Mouse (Mus musculus) lung, postnatal 25 days (tissue): ENCODE results near the gene Ufd1.
"Not testable (repeated sequence)": the region's sequence is repeated elsewhere in the genome, so short reads cannot be mapped to it uniquely, and the experiment has no call there.

ENCODE experiments used
- DNase-seq: peaks from one replicate; pipeline ENCODE4 v3.0.0; 2022; ENCODE audit warnings: low spot score

The Ufd1 gene

DNA sequence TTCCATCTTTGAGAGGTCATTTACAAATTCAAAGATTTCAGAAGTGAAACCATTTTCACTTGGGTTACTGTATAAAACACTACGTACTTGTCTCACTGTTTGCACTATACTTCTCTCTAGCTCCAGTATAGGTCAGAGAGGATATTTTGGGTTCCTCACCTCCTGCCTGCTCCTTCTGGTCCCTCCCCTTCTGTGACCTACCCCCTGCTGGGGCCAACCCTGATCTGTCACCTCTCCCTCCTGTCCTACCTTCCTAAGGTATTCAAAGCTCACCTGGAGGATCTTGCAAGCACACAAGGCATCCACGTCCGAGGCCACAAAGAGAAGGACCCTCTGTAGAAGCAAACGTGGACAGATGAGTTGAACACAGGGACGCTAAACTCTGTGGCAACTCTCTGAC, 547 bp upstream of the Ufd1 start:
- no peak for DNase-seq

DNA sequence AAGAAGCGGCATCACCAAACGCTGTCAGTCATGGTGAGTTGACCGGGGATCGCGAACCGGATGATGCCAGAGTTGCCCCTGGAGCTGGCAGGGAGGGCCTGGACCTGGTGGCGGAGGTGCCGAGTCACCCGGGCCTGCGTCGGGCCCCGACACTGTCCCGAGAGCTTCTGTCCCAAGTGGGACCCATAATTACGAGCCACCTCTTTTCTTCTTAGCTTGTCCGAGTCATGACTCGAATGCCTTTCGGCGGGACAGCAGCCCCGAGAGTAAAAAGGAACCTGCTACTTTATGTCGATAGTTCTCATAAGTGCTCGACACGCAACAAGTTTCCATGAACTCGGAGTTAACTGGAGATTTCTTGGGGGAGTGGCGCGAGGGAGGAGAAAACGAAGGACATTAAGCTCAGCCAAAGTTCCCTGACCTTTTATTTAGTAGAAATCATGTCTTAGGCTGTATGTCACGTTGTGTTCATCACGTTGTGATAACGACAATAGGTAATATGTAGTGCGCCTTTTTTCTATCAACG, 869 bp downstream of the Ufd1 start:
- DNase-seq: no peak

DNA sequence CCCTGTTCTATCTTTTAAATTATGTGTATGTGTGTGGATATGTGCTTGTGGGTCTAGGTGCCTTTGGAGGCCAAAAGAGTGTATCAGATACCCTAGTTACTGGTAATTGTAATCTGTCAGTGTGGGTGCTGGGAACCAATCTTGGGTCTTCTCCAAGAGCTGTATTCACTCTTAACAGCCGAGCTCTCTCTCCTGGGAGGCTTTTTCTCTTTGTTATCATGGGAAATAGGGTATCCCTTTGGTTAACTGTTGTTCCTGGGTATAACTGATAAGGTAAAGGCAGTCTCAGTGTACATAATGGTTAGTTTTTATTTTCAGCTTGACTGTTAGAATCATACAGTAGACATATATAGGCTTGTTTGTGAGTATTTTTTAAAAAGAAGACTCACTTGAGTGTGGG, 10.8 kb downstream of the Ufd1 start:
- DNase-seq: no peak

DNA sequence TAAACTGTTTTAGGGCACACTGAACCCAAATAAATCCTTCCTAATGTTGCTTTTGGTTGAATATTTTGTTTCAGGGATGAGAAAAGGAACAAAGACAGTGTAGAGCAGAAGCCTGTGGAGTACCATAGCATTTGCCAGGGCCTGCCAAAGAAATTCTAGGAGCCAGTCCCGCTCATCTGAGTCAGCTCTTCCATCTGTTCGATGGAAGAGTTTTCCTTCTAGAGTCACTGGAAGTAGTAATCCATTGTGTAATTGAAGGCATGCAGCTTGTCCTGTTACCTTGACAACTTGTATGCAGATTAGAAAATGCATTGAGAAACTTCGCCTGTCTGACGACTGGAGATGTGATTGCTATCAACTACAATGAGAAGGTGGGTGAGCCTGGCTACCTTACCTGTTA, 11.3 kb downstream of the Ufd1 start:
- no peak for DNase-seq

DNA sequence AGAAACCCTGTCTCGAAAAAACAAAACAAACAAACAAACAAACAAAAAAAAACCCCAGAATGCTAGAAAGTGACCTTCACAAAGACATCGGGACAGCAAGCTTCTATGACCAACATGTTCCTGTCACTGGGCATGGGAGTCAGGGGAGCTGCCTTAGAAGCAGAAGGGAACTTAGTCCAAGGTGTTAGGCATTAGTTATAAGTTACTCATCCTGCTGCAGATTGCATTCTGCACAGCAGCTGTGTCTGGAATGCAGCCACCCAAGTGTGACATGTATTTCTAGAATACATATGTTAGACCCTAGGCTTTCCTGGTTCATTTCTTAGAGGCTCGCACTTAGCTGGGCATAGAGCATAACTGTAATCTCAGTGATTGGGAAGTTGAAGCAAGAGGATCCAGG, 17.1 kb downstream of the Ufd1 start:
- no peak for DNase-seq

DNA sequence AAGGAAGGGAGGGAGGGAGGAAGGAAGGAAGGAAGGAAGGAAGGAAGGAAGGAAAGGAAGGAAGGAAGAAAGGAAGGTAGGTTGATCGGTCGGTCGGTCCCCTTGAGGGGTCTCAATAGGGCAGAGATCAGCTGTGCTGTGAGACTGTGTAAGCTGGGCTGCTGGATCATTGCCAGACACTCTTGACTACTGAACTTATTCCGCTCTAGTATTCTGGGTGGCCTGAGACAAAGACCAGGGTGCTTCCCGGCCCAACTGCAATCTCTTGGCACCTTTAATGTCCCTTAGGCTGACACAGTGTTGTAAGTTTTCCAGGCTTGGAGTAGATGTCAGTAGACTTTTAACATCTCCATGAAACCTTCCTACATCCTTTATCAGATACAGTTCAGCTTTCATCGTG, 17.5 kb downstream of the Ufd1 start:
- no peak for DNase-seq

DNA sequence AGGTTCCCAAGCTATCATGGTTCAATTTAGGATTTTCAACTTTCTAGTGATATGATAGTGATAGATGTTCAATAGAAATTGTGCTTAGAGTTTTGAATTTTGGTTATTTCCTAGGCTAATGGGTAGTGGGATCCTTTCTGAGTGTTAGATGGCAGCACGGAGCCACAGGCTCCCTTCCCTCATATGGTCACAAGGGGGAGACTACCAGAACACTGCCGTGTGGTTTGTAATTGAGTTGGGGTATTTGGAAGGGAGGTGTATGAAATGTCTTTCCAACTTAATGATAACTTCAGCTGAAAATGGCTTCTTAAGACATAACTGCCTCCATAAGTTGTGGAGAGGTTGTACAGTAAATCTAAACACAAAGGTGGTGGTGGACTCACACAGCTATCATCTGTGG, 21.9 kb downstream of the Ufd1 start:
- no peak for DNase-seq

DNA sequence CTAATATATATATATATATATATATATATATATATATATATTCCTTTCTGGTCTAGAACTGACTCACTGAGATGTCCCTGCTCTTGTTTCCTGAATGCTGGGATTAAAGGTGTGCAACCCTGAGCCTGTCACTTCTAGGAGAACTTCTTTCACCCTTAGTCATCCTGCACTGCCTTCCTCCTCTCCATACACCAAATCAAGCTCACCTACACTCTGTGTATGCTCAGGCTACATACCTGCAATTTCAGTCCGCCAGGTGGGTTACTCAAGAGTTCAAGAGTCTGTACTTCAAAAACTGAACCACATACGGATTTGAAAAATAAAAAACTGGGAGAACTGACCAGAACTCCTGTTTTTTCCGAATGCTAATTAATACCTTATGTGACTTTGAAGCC, 24.5 kb downstream of the Ufd1 start:
- DNase-seq: no peak

DNA sequence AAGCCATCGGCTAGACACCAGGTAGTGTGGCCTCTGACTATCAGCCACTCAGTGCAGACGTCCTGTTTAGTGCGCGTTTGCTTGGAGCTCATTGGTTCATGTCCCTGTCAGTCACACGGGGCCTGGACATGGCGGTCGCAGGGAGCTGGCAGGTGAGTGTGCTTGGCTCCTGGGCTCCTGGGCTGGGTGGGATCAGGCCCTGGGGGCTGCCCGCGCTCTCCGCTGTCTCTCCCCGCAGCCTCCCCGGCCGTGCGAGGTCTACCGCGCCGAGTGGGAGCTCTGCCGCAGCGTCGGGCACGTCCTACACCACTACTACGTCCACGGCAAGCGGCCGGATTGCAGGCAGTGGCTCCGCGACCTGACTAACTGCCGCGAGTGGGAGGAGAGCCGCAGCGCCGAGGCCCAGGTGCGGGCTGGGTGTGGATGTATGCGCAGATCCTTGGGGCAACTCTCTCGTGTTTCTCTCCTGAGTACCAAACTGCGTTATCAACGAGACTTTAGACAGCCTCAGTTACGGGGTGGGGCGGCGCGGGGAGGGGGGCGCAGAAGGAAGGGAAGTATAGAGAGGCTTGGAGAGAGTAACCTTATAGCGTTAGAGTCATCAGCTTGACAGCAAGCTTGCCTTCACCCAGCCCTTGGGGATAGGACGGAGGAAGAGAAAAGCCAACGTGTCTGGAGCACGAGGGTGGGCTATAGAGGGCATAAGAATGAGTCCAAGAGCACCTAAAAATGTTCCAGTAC, 25.1 kb downstream of the Ufd1 start, which contains the start of the genes 2510002D24Rik and Gm28539:
Gene 2510002D24Rik (plus strand): TSS at position 111 of the 741 bp plus-strand sequence.
Gene Gm28539 (plus strand): TSS at position 117 of the 741 bp plus-strand sequence.
- peak; percentile 98 for DNase-seq

DNA sequence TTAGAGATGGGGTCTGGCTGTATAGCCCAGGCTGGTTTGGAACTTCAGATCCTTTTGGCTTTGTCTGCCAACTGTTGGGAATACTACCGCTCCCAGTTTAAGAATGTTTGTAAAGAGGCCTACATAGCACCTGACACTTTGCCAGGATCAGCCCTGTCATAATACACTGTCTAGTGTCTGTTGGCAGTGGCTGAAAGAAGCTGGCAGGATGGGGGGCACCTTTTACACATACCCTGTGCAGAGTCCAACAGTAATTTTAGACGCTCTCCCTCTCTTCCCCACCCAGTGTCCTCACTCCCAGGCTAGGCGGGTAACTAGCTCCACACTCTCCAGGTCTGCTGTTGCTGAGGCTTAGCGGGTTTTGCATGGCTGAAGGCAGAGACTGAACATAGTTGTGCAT, 26.8 kb downstream of the Ufd1 start:
- no peak for DNase-seq

DNA sequence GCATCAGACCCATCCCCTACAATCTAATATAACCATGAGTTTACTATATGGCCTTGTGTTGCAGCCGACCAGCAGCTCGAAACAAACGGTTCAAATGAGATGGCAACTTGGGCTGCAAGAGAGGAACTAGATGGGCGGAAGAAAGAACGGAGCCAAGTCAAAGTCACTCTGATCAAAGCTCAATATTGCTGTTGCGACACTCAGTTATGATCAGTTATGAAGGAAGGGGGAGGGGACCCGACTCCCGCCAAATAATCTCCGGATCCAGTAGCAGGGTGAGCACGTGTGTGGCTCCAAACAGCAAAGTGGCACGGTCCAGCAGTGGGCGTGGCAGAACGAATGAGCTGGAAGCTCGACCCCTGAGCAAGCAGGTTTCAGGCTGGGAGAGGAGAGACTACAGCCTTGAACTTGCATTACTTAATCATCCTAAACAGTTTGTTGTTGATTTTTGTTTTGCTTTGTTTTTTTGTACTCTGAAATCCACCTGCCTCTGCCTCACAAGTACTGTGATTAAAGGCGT, 34.8 kb downstream of the Ufd1 start:
- no peak for DNase-seq

DNA sequence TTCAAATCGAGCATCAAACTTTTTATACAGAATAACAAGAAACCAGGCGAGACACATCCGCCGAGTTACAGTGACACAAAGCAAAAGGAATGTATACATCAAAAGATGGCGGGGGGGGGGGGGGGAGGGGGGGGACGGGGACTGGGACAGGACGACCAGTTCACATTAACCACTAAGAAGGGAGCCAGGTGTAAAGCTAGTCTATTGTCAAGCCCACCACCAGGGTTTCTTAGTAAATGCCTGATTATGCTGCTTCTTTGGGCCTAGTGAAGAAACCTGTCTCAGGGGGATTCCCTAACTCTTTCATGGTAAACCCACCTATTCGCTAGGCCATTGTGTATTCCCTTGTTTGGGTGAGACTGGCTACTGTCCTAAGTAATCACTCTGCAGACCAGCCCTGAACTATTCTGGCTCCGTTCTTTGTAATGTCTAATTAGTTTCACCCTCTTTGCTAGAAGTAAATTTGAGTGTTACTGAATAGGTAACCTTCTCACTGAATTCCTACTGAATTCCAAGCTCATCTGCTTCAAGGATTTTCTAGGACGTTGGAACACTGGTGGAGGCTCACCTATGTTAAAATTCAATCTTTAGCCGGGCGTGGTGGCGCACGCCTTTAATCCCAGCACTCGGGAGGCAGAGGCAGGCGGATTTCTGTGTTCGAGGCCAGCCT, 38.1 kb downstream of the Ufd1 start:
- not testable (repeated sequence) for DNase-seq

DNA sequence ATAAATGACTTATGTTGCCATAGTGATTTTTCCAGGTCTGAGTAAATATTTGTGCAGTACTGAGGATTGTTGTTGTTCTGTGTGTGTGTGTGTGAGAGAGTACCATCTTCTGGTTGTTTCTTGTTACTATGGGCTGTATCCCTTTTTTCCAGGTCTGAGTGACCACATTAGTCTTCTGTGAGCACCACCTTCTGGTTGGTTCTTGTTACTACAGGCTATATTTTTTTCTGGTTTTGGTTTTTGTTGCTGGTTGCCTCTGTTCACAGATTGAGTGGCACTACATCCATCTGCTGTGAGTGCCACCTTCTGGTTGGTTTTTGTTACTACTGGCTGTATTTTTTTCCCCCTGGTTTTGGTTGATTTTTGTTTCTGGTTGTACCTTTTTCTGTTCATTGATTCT, 47.0 kb downstream of the Ufd1 start:
- DNase-seq: peak; percentile 73

DNA sequence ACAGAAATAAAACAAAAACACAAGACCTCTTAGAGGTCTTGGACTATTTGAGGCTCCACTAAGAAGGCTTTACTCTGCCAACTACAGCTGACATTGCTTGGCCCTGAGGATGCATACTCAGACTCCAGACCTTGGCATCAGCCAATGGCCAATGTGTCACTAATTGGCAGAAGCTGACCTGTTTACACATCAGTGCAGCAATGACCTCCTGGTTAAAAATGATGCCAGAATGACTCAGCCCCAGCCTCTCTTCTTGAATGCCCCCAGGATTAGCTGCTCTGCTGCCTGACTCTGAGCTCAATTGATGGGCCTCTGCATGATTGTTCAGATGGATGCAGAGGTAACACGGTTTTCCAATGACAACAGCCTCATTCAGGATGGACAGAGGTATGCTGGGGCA, 48.6 kb downstream of the Ufd1 start:
- DNase-seq: no peak

DNA sequence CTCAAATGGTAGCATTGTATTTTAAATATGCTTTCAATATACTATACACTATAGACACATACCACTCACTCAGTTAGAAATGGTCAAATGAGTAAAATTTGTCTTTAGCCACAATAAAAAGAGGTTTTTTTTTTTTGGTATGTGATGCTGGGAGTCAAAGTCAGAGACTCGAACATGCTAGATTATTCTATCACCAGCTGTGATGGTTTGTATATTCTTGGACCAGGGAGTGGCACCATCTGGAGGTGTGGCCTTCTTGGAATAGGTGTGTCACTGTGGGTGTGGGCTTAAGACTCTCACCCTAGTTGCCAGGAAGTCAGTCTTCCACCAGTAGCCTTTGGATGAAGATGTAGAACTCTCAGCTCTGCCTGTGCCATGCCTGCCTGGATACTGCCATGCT, 58.9 kb downstream of the Ufd1 start:
- DNase-seq: not testable (repeated sequence)

DNA sequence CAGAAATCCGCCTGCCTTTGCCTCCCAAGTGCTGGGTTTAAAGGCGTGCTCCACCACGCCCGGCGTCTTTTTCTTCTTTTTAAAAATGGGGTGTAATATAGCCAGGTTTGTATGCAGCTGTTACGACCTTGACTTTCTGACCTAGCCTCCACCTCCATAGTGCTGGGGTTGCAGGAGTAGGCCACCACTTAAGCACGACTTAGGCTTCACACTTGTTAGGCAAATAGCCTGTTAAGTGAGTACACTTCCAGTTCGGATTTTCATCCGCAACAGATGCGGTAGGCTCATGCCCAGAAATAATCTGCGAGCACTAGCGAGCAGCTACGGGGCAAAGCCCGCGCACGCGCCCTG, 64.5 kb downstream of the Ufd1 start:
- no peak for DNase-seq

DNA sequence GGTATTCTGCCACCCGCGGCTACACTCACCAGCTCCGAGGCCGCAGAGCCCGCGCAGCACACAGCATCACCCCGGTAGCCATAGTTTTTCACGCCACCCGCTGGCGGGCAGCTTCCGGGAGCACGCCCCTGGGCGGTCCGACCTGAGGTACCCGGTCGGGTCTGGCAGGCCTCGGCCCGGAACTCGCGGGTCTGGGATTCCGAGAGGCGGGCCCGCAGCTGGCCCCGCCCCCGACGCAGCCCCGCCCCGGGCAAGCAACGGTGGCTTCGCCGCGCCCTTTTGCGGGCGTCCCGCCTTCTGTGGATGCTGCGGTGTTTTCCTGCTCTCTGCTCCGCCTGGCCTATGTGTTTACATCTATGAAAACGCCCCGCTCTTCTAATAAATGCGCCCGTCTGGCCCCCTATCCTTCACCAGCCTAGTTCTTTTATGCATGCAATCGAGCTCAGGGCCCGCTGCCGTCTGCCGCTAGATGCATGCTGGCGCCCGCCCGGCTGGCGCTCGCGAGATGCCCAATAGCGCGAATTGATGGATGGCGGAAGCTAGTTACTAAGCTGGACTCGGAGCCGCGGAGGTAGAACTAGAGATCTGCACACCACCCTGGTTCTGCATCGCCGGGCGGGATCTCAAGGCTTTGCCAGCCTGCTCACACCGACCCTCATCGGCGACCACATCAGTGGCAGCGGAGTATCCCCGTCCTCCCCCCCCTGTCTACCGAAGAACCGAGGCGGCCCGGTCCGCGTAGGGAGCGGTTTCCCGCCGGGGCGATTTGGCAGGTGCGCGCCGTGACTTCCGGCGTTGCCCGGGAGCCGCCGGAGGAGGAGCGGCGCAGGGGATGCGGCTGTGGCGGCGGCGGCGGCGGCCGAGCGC, 65.1 kb downstream of the Ufd1 start, which contains the start of the genes Mrpl40 and Hira:
Gene Mrpl40 (minus strand): TSS at position 421 of the 867 bp plus-strand sequence.
Gene Hira (plus strand): TSS at position 596 of the 867 bp plus-strand sequence.
- DNase-seq: peak; percentile 95

DNA sequence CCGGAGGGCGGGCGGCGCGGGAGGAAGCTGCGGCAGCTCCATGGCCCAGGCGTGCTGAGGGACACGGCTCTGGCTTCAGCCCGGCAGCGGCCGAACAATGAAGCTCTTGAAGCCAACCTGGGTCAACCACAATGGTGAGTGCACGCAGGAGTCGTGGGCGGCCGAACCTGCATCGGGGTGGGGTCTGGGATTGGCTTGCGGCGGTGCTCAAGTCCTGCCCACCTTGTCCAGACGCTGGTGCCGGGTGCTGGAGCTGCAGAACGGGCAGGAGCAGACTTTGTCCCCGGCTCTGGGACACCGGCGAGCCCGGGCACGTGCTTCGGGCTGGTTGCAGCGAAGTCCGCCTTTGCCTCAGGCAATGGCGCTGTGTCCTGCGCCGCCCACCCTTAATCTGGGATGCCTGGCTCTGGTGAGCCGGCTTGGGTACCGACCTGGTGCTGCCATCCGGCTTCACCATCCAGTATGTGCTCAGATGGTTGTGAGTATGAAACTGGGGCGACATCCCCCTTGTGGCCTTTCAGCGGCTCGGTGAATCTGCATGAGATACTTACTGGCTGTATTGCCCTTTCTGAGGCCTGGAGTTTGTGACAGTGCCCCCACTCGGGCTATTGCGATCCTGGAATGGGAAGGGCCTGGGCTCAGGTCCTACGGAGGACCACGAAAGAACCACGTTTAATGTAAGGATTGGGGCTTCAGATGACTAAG, 66.0 kb downstream of the Ufd1 start:
- peak; percentile 37 for DNase-seq

DNA sequence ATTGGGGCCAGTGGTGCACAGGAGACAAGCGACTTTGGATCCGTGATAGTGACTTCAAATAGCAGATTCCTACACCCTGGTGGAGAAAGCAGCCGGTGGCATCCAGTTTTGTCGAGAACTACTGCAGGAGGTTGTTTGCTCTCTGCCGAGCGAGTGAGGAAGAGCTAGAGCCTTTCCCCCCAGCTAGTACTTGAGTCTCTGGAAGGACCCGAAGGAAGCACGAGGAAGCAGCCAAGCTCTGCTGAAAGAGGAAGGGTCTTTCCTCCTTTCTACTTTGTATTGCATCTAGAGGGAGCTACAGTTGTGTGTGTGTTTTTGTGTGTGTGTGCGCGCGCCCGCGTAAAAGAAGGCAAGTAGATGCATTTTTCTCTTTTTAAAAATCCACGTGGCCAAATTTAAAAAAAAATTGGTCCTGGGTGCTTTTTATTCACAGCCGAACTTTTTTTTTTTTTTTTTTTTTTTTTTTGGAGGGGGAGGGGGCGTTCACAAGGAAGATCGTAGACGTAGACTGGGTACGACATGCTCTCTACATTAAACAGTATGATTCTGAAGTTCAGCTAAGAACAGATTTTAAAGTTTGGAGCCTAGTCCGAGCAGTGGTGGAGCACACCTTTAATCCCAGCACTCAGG, 66.6 kb downstream of the Ufd1 start:
- DNase-seq: no peak

DNA sequence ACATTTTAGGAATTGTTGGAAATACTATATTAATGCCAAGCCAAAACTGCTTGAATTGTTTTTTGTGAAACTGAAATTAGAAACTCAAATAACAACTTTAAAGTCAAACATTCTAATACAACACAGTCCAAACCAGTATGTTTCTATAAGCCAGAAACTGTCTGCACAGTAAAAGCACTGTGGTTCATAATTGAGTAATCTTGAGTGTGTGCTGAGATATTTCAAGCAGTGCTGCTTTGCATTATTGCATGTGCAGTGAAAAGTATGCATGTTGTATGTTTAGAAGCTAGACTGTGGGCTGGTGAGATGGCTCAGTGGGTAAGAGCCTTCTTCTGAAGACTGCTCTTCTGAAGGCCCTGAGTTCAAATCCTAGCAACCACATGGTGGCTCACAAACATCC, 72.5 kb downstream of the Ufd1 start:
- no peak for DNase-seq
